Mouse (Mus musculus) stomach, embryonic 16.5 days (tissue): ENCODE measurements at regions not wholly inside any gene's neighbourhood (a gene's known extent, or its start where the extent isn't known, plus 50 kb on each side); places are given as distances from the start of the nearest gene placed in this dataset.

Experiments
- ATAC-seq: fragments of 200-750 bp; cut with Nextera tagmentation; 2 replicates; pipeline ENCODE4 v1.8.0; 2017; ENCODE audit warnings: moderate number of reproducible peaks, moderate TSS enrichment; ENCODE audit not compliant: insufficient read depth, low FRiP score
- H3K27ac ChIP-seq: fragments of 300-500 bp; sonication (generic); 2 replicates; pipeline ENCODE4 v1.5.1; 2014; ENCODE audit warnings: low read length
- H3K27me3 ChIP-seq: fragments of 300-500 bp; sonication (generic); 2 replicates; pipeline ENCODE4 v1.6.1; 2014; ENCODE audit warnings: low read length, control low read depth, mixed read lengths; ENCODE audit not compliant: control insufficient read depth, insufficient read depth
- H3K36me3 ChIP-seq: fragments of 300-500 bp; sonication (generic); 2 replicates; pipeline ENCODE4 v1.6.1; 2014; ENCODE audit warnings: low read length; ENCODE audit not compliant: control insufficient read depth, insufficient read depth
- H3K4me1 ChIP-seq: fragments of 300-500 bp; sonication (generic); 2 replicates; pipeline ENCODE4 v1.6.1; 2014; ENCODE audit warnings: low read length, control low read depth, mixed read lengths; ENCODE audit not compliant: control insufficient read depth, insufficient read depth
- H3K4me2 ChIP-seq: fragments of 300-500 bp; sonication (generic); 2 replicates; pipeline ENCODE4 v1.6.1; 2014; ENCODE audit warnings: low read depth, low read length, mixed read lengths
- H3K4me3 ChIP-seq: fragments of 300-500 bp; sonication (generic); replicated peaks from 2 replicates; pipeline ENCODE4 v1.5.1; 2014; ENCODE audit warnings: mild to moderate bottlenecking, low read length
- H3K9ac ChIP-seq: fragments of 300-500 bp; sonication (generic); 2 replicates; pipeline ENCODE4 v1.6.1; 2014; ENCODE audit warnings: low read length
- H3K9me3 ChIP-seq: fragments of 300-500 bp; sonication (generic); replicated peaks from 2 replicates; pipeline ENCODE4 v1.6.1; 2016; ENCODE audit warnings: low read length, control low read depth; ENCODE audit not compliant: control insufficient read depth
- WGBS: fragments of 180-500 bp; shearing (Covaris S2); extraction: QIAGEN DNeasy Blood & Tissue Kit; methylation state at CpG from one replicate; pipeline ENCODE4 v1.1.7; 2014; 5-methylcytosine and 5-hydroxymethylcytosine counted together

DNA sequence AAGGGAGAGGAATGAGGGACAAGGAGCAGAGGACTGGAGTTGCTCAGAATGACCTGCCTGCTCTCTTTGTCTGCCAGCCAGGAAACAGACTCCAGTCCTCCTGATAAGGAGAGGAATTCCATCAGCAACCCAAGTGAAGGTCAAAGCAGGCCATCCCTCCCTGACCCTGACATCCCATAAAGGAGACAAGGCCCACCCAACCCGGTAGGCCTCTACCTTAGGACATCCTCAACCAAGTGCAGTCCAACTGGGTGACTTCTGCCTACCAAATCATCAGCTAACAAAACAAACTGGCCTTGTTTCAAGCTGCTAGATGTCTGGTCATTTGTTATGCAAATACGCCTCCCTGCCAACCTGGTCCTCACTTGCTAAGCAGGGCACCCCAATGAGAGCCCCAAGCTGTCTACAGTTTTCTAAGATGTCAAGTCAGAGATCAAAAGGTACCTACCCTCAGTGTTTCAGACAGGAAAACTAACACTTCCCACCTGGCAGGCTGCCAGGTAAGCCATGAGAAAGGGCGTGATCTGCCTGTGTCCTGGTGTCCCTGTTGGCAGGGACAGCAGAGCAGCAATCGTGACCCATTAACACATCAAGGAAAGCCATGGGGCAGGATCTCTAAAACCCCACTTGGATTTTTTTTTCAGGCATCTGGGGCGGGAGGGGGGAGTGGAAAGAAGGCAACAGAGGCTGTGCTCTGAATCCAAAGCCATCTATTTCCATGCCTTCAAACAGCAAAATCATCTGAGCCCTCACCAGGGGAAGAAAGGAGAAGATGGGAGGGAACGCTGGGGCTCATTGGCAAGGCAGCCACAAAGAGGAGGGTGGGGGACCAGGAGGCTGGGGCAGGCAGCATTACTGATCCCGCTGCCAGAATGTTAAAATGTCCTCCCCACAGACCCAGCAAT, 227.6 kb upstream of the Cdh5 start:
- peak; percentile 76 for ATAC-seq
- H3K27me3 ChIP-seq = no peaks in the 10 kb centered on the region
- H3K9me3 ChIP-seq = no peaks in the 10 kb centered on the region
- no peak overlapping the region for H3K27ac ChIP-seq
- H3K4me2 ChIP-seq = no peak overlapping the region
- H3K4me1 ChIP-seq = peaks cover 3% of the 10 kb centered on the region; the same call in 1 of the 2 replicates
- WGBS = 24% methylated on average over 7 of the region's 7 CpGs
- no peaks in the 10 kb centered on the region for H3K36me3 ChIP-seq
- no peak overlapping the region for H3K4me3 ChIP-seq
- H3K9ac ChIP-seq = no peak overlapping the region

DNA sequence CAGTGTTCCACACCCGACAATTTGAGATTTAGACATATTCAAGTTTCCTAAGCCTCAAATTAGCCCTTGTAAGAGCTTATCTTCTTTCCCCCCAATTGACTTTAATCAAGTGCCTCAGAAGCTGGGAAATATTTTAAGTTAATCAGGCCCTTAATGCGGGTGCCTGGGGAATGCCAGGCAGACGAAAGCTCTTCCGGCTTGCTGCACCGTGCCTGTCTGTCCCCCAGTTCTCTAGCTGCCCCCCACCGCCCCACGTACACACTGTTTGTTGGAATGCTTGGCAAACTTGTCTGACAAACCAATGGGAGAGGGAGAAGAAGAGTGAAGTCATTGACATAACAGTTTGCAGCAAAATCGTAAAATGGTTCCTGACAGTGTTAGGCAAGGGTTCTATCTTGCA, 226.9 kb upstream of the Cdh5 start:
- 54% methylated on average over 8 of the region's 8 CpGs for WGBS

DNA sequence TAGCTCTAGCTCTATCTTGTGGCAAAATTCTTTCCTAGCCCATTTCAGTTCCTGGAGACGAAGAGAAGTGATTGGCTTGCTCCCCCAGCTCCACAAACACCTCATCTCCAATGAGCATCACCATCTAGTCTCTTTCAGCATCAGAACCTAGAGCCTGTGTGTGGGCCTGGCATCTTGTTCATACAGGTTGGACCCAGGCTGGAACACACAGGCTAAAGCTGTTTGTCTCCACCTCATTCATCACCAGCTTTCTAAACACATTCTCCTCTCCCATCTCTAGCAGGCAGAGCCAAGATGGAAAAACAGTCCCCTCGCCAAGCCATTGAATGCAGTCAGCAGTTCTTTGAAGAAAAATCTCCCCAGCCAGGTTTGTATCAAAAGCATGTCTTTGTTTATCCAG, 221.9 kb upstream of the Cdh5 start:
- Histone ChIP-seq H3K4me1 (no peaks in the 10 kb centered on the region), H3K4me2 (no peak overlapping the region), H3K9me3 (no peaks in the 10 kb centered on the region), H3K9ac (no peak overlapping the region), H3K4me3 (no peak overlapping the region), H3K36me3 (no peaks in the 10 kb centered on the region), H3K27me3 (no peaks in the 10 kb centered on the region), H3K27ac (no peak overlapping the region)
- no peak for ATAC-seq
- WGBS = 76% methylated on average over 2 of the region's 2 CpGs

More for the DNA sequence above, 226.9 kb upstream of the Cdh5 start:
- H3K9me3 ChIP-seq = no peaks in the 10 kb centered on the region
- H3K4me2 ChIP-seq = no peak overlapping the region
- ATAC-seq = no peak
- H3K9ac ChIP-seq = no peak overlapping the region
- H3K27ac ChIP-seq = no peak overlapping the region
- no peak overlapping the region for H3K4me3 ChIP-seq
- no peaks in the 10 kb centered on the region for H3K36me3 ChIP-seq
- no peaks in the 10 kb centered on the region for H3K27me3 ChIP-seq
- H3K4me1 ChIP-seq = peaks cover 3% of the 10 kb centered on the region; the same call in 1 of the 2 replicates

DNA sequence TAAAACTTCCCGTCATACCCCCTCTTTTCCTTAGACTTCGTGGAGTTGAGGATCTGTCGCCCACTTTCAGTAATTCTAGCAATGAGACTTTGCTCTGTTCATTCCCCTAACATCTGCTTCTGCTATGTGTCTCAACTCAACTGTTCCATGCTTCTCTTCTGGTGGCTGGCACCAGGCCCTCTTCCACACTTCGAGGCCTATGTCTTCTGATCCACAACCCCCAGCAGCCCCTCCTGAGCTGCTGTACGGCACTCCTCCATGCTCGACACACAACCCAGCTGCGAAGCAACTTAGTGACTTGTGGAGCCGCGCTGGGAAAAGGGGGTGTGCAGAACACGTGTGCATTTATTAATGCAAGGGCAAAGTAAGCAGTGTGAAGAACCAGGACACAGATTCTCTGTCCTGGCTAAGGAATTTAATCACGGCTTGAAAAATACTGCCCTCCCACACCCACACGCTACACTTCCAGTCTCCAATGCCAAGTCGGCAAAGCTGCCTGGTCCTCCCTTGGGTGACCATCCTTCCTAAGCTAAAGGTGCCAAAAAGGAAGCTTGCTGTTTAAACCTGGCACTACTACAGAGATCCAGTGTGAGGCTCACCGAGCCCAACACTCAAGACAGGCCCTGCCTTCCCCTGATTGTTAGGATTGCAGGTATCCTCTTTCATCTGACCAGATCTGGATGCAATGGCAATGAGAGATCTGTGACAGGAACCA, 220.8 kb upstream of the Cdh5 start:
- Histone ChIP-seq H3K27ac (peak overlapping the region; percentile 26; the same call in 1 of the 2 replicates), H3K36me3 (no peaks in the 10 kb centered on the region), H3K9me3 (no peaks in the 10 kb centered on the region), H3K4me2 (no peak overlapping the region), H3K4me3 (no peak overlapping the region), H3K9ac (no peak overlapping the region), H3K4me1 (no peaks in the 10 kb centered on the region), H3K27me3 (no peaks in the 10 kb centered on the region)
- 80% methylated on average over 14 of the region's 14 CpGs for WGBS
- no peak for ATAC-seq

DNA sequence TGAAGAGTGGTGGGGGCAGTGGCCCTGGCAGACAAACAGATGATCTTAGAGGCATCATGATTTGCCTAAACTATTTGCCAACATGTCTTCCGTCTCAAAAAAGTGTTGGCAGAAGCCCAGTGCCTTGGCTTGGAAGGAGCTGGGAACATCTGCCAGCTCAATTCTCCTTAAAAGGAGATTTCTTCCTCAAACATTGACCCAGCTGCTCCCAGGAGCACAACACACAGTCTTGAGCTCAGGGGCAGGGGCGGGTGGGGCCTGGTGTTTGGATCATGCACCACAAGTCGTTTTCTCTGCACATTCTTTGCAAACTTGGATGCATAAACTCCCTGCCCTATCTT, 220.3 kb upstream of the Cdh5 start:
- ATAC-seq = no peak
- H3K27ac ChIP-seq = peak overlapping the region; percentile 26; the same call in 1 of the 2 replicates

DNA sequence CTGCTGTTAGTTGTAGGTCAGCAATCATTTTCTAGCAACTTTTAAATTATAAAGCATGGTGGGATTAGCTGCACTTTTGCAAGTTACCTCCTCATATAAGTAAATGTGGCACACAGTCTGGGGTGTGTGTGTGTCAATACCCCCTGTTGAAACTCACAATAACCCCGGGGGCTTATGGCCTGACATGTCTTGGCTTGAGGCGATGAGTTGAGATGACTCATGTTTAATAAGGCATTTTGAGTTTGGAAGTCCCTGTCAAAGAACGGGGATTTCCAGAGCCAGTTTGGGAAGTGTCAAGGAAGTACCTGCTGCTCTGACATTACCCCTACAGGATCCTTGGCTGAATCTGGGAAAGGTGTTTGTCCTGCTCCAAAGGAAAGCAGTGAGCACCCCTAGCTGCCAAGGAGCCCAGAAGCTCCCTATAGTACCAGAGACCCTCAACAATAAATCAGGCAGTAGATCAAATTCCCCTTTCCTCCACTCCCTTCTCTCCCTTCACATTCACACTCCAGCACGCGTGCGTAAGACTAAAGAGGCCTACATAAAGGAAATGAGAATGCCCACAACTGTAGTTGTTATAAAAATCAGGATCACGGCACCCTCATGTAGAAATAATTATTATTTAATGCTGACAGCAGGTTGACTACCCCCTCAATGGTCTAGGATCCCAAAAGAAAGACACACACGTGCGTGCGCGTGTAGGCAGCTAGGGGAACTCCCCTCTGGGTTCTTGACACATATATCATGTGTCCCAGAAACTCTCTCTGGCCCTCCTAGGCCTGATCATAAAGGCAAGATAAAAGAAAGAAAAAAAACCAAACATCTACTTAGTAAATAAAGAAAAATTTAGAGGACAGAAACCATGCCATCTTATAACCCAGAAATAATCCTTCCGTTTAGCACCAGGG, 216.3 kb upstream of the Cdh5 start:
- ATAC-seq = no peak; the same call in 1 of the 2 replicates

More for the DNA sequence above, 220.3 kb upstream of the Cdh5 start:
- WGBS = 41% methylated on average over 3 of the region's 3 CpGs
- H3K36me3 ChIP-seq = no peaks in the 10 kb centered on the region
- no peaks in the 10 kb centered on the region for H3K4me1 ChIP-seq
- H3K4me2 ChIP-seq = no peak overlapping the region
- no peaks in the 10 kb centered on the region for H3K27me3 ChIP-seq
- no peak overlapping the region for H3K4me3 ChIP-seq
- no peaks in the 10 kb centered on the region for H3K9me3 ChIP-seq
- H3K9ac ChIP-seq = no peak overlapping the region

DNA sequence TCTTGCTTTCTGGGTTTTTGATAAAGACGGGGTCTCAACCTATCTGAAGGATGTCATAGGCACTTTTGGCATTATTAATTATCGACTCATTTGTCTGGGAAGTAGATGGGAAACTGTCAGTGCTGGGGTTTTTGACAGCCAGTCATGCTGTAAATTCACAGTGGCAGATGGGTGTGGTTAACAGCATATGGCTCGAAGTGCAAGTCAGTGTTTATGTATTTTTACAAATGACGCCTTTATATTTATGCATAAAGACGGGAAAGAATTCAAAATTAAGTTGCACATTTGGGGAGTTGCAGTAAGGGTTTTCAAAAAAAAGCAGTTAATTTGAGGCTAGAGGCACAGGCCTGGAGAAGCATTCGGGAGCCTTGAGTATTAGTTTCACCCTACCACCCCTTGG, 206.8 kb upstream of the Cdh5 start:
- WGBS = 68% methylated on average over 6 of the region's 6 CpGs
- no peak for ATAC-seq
- Histone ChIP-seq H3K36me3 (no peaks in the 10 kb centered on the region), H3K27me3 (no peaks in the 10 kb centered on the region), H3K4me2 (no peak overlapping the region), H3K9me3 (no peaks in the 10 kb centered on the region), H3K9ac (no peak overlapping the region), H3K4me3 (no peak overlapping the region), H3K27ac (no peak overlapping the region), H3K4me1 (no peaks in the 10 kb centered on the region)

More for the DNA sequence above, 216.3 kb upstream of the Cdh5 start:
- H3K4me1 ChIP-seq = no peaks in the 10 kb centered on the region
- no peaks in the 10 kb centered on the region for H3K27me3 ChIP-seq
- no peaks in the 10 kb centered on the region for H3K9me3 ChIP-seq
- H3K4me2 ChIP-seq = no peak overlapping the region
- no peak overlapping the region for H3K9ac ChIP-seq
- H3K36me3 ChIP-seq = no peaks in the 10 kb centered on the region
- H3K27ac ChIP-seq = no peak overlapping the region
- no peak overlapping the region for H3K4me3 ChIP-seq
- 81% methylated on average over 12 of the region's 12 CpGs for WGBS

DNA sequence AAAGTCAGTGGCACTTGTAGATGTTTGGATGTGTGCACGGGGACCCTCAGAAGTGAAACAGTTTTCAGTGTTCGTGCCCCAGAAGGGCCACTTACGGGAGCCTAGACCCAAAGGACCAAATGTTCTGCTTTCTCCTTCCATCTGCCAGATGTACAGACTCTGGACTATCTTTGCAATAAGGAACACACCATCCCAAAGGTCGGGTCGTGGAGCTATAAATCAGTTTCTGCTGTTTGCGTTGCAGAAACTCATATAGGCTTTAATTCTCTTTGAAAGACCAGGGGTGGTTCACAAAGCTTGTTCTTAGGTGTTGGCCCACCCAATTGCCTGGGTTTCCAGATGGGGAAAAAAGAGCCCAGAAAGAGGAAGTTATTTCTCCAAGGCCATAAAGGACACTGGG, 206.3 kb upstream of the Cdh5 start:
- 75% methylated on average over 6 of the region's 6 CpGs for WGBS
- Histone ChIP-seq H3K4me1 (no peaks in the 10 kb centered on the region), H3K4me2 (no peak overlapping the region), H3K9ac (no peak overlapping the region), H3K36me3 (no peaks in the 10 kb centered on the region), H3K27me3 (no peaks in the 10 kb centered on the region), H3K9me3 (no peaks in the 10 kb centered on the region), H3K4me3 (no peak overlapping the region), H3K27ac (no peak overlapping the region)
- ATAC-seq = no peak
